Mouse (Mus musculus) cerebellum, postnatal 14 days (tissue): ENCODE results near the gene Epm2aip1.

Source experiments
- DNase-seq, 2 experiments: peaks; one replicate each; pipeline ENCODE4 v3.0.0; 2021; ENCODE audit warnings: mixed read lengths in 2 of 2

Gene Epm2aip1

DNA sequence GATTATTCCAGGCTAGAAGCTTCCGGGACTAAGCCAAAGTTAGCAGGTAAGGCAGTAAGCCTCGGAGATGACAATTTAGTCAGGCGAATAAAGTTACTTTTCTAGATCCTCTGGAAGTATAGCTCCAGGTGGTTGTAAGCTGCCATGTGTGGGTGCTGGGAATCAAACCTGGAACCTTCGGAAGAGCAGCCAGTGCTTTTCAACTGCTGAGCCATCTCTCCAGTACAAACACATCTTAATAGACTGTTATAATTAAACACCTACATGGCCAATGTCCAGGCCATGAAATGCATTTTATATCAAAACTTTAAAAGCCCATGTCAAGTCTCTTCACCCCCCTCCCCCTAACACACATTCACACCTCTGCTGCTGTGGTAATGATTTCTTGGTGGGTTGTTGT lies 16.2 kb downstream of the Epm2aip1 start:
- no peak for DNase-seq

DNA sequence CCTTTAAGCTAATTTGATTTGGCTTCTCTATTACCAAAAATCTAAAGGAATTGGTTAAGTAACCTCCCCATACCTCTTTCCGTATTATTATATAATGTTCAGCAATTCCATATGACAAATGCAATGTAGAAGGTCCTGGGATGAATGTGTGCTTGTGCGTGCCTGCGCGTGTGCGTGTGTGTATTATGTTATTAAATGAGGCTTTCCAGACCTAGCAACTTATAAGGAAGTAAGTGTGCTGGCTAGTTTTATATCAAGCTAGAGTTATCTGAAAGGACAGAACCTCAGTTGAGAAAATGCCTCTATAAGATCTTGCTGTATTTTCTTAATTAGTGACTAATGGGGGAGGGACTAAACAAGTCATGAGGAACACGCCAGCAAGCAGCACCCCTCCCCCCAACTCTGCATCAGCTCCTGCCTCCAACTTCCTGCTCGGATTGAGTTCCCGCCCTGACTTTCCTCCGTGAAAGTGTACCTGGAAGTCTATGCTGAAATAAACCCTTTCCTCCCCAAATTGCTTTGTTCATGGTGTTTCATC lies 17.6 kb downstream of the Epm2aip1 start:
- no peak for DNase-seq

DNA sequence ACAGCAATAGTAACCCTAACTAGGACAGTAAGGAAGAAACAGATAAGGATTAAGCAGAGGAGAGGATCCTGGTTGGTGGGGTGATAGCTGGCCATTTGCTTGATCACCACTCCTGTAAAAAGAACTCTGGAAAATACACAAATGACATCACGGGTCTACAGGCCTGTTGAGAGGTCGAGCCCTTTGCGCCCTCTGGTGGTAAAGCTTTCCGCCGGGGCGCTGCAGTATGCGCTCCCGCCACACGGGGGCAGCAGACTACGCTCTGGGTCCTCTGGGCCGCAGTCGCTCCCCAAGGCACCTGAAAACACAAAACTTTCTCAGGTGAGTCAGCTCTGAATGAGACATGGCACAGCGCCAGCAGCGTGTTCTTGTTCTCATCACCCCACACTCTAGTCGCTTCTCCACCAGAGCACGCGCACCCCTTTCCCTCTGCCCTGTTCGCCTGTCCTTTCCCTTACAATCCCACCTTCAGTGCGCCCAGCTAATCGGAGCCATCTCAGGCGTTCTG lies 18.2 kb downstream of the Epm2aip1 start:
- DNase-seq: peak; percentile 92 to 98

DNA sequence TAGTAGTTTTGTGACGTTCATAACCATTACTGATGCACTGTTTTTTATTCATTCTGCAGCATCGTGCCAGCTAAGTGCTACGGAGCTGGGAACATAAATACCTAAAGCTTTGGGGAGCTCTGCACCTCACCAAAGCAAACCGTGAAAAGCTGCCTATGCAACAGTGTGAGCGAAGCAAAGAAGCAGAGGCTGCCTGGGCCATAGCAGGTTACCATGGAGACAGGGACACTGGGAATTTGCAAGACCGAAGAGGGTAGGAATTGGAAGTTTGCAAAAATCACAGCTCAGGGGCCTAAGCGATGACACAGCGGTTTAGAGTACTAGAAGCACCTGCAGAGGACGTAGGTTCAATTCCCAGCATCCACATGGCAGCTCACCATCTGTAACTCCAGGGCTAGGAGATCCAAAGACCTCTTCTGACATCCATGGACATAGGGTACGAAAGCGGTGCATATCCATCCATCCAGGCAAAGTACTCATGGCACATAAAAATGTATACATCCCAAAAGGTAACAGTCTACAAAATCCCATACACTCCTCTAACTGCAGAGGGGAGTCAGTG lies 18.9 kb downstream of the Epm2aip1 start:
- no peak for DNase-seq

DNA sequence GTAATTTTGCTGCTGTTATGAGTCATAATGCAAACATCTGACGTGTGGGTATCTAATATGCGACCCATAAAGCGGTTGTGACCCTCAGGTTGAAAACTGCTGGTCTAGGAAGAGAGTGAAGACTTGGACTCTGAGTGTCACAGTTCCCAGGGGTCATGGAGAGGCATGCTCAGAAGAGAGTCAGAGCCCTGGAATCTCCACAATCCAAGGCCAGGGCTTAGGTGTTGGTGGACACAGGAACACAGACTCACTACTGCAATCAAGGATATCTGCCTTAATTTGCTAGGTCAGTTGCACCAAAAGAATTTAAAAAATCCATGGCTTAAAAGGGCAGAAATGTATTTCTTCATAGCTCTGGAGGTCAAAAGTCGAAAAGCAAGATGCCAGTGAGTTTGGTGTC lies 21.5 kb downstream of the Epm2aip1 start:
- no peak for DNase-seq

DNA sequence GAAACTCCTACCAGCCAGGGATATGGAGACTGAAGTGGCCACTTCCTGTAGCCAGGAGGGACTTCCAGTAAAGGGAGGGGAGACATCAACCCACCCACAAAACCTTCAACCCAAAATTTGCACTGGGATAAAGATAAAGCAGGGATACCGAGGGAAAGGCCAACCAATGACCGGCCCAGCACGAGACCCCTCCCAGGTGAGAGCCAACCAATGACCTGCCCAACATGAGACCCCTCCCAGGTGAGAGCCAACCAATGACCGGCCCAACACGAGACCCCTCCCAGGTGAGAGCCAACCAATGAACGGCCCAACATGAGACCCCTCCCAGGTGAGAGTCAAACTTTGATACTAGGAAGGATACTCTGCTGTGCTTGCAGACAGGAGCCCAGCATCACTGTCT lies 23.2 kb downstream of the Epm2aip1 start:
- DNase-seq: no peak

DNA sequence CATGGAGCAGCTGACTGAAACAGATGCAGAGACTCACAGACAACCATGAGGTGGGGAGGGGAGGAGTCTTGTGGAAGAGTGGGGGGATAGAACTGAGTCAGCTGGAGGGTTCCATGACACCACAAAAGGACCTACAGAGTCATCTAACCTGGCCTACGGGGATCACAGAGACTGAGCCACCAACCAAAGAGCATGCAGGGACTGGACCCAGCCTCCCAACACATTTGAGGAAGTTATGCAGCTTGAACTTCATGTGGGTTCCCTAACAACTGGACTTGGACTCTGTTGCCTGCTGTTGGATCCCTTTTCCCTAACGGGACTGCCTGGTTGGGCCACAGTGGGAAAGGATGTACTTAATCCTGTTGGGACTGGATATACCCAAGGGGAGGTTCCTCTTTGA lies 23.6 kb downstream of the Epm2aip1 start:
- DNase-seq: no peak

DNA sequence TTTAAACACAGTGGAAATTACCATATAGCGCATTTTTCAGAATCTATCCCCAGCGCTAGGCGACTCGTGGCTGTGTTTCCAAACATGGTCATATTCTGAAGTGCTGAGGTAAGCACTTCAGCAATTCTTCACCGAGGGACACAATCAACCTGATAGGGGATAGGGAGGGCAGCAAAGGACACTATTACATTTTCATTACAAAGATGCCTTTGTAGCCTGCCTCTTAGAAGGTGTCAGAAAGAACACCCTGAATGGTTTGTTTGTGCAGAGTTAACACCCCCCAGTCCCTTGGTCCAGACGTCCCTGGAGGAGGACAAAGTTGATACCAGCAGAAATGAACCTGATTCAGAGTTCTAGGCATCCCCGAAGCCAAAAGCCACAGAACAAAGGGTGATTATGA lies 24.7 kb downstream of the Epm2aip1 start:
- DNase-seq: no peak

DNA sequence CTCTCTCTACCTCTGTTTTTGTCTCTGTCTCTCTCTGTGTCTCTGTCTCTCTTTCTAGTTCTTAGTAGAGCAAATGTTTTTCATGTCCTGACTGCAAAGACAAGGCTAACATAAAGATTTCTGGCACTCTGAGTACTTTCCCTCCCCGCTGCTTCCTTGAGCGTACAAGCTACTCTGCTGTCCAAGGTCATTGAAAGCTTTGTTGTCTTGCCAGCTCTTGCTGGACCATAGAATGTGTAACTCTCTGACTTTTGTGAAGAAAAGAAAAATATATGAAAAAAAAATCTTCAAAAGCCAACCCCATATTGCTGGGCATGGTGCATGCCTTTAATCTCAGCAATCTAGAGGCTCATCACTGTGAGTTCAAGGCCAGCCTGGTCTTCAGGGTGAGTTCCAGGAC lies 26.9 kb downstream of the Epm2aip1 start:
- DNase-seq: no peak

DNA sequence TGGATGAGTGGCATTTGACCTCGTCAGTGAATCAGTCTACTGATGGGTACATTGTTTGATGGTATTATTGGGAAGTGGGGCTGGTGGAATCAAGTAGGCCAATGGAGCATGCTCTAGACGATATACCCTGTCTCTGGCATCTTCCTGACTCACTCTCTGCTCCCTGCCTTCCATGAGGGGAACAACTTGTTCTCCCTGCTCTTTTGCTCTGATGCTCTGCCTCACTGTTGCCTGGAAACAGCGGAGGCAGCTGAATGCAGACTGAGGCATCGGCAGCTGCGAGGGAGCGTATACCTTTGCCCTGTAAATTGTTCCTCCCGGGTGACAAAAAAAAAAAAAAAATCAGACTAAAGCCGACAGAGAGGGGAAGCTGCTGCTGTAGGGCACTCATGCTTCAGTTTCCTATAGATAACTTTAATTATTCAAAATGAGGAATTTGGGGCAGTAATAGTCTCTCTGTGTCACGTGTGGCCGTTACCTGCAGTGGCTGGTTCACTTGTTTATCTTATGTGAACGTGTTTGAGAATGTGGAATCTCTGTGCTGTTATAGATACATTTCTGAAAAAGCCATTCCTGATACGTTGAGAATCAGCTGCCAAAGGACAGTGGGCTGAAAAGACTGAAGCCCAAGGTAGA lies 30.6 kb downstream of the Epm2aip1 start:
- DNase-seq: no peak

DNA sequence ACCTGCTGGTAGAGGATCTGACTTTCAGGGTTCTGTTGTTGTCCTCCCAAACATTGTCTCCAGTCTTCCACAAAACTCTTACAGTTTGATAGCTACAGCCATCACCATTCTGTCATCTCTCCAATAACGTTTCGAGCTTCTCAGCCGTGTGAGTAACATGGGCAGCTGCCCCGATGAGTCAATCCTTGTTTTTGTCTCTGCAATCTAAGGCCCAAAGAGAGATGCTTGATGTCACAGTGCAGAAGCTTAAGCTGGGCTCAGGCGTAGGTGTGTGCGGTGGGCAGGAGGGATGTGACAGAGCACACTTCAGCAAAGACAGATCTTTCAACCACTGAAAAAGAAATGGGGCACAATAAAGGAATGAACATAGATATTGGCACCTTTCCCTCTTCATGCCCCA lies 32.3 kb downstream of the Epm2aip1 start:
- no peak for DNase-seq

DNA sequence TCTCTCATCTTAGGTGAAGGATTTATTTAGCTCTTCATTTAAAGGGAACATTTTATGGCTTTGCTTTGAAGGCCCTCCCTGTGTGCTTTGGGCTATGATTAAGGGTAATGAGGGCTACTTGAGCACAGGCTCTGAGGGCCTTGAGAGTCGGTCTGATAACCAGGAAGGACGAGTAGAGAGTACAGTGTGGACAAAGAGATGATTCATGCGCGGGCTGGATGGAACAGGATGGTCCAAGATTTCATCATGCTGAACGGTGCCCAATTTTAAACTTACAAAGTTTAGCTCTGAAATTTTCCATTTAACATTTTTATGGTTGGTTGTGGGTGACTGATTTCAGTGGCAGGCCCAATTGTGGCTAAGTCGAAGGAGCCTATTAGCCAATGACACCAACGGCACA lies 34.4 kb downstream of the Epm2aip1 start:
- DNase-seq: no peak

DNA sequence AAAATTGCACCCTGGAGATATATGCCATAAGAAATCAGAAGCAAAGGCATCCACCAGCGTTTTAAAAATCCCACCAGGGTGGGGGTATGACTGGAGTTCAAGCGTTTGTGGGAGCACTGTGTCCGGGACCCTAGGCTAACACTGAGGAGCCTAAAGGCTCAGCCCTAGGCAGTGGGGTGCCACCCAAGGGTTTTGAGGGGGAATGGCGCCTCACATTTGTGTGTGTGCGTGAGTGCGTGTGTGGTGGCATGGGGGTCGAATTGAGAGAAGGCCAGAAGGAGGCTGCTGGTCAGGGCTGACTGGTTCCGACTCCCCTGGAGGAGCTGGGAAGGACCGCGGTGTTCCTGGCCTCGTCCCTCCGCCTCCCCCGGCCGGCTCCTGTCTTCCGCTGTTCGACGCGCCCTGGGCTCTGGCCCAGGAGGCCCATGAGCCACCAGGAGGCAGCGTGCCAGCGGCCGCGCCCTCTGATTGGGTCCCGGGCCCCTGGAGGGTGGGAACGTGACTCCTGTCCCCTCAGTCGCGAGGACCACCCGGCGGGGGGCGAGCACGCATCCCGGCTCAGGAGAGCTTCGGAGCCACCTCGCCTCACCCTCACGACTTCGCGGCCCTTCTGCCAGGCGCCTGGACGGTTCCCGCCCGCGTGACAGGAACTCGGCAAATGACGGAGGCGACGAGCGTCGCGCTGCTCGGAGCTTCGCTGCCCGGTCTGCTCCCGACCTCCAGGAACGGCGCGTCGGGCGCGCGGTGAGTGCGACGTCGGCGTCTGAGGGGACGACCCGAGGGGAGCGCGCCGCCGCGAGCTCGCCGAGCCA lies 39.5 kb downstream of the Epm2aip1 start, which contains the start of gene Trank1:
Gene Trank1, plus strand, starts transcription at position 709 of the 812 bp plus-strand sequence.
- peak; percentile 52 to 64 for DNase-seq

DNA sequence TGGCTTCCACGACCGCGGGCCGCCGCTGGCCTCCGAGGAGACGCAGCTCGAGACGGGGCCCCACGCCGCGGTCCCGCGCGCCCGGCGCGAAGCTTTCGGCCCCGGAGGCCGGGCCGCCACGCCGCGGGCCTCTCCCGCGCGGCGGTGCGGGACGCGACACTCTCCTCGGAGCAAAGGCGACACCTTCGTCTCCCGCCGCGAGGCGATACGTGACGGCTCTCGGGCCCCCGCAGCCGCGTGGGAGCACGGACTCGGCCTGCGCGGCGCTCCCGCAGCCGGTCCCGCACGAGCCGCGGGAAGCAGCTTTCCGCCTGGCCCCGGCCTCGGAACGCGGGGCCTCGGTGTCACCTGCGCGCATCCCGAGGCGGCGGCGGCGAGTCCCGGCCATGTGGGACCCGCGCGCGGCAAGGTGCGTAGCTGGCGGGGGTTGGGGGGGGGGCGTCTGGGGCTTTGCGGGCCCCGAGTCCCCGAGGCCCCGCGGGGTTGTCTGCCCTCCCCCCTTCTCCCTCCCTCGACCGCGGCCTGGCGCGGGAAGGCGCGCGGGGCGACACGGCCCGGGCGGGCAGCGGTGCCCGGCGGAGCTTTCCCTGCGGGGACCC lies 40.2 kb downstream of the Epm2aip1 start:
- peak in 1 of 2 experiments; percentile 21 for DNase-seq

DNA sequence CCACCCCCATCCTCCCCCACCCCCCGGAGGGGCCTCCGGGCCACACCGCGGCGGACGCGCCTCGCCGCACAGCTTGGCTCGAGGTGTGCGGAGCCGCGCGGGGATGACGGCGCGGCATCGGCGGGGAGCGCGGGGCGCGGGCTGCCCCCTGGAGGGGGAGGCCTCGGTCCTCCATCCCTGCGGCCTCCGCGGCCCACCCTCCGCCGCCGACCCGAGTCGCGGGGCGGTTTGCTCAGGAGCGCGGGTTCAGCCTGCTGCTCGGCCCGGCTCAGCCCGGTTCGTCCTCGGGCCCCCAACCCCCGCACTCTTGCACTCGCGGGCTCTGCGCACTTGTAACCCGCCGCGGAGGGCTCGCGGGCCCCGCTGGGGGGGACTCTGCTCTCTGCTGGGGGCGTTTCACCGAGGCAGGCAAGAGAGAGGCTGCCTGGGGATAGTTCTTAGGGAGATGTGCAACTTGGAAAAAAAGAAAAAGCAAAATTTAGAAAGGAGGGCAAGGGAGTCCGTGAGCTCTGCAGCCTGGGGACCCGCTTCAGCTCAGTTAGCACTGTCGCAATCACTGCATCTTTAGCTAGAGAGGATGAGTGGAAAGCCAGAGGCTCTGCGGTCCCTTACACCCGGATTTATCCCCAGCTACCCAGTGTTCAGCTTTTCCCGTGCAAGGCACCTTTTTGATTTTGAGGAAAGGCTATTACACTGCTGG lies 40.9 kb downstream of the Epm2aip1 start:
- DNase-seq: peak; percentile 15 to 22

DNA sequence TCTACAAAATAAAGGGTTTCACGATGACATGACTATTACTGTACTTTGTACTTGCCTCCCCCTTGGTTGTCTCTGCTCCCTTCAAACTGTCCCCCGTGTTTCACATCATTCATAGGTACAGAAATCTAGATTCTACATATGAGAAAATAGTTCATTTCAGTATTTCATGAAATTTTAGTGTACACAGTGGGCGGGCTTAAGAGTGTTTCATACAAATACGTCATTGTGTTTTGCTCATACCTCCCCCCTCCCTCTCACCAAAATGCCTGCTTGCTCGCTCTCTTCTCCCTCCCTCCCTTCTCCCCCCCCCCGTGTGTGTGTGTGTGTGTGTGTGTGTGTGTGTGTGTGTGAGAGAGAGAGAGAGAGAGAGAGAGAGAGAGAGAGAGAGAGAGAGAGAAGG lies 41.6 kb downstream of the Epm2aip1 start:
- DNase-seq: peak in 1 of 2 experiments; percentile 7

DNA sequence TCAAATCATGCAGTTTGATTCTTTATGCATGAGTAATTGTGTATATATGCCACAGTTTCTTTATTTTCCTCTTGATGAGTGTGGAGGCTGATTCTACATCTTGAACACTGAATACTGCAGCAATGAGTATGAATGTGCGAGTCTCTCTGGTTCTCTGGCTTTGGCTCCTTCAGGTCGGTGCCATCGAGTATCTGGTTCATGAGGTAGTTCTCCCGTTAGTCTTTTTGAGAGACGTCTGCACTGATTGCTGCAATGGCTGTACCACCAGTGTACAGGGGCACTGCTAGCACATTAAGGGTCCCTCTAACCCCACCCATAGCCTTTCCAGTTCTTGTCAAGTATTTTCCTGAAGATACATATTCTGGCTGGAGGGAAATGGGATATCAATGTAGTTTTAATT lies 42.1 kb downstream of the Epm2aip1 start:
- DNase-seq: no peak

DNA sequence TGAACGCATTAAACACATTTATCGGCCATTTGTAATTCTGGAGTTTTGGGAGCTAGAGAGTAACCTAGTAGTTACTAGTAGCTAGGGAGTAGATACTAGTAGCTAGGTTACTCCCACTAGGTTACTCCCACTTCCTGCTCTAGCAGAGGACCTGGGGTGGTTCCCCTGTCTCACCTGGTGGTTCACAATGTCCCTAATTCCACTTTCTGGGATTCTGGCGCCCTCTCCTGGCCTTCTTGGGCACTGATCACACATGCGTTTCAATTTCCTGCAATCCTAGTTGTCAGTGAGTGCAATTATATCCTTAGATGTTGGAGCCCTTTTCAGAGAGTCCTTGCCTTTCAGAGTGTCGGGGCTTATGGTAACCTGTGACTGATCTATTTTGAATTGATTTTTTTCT lies 42.5 kb downstream of the Epm2aip1 start:
- DNase-seq: peak; percentile 74 to 83

DNA sequence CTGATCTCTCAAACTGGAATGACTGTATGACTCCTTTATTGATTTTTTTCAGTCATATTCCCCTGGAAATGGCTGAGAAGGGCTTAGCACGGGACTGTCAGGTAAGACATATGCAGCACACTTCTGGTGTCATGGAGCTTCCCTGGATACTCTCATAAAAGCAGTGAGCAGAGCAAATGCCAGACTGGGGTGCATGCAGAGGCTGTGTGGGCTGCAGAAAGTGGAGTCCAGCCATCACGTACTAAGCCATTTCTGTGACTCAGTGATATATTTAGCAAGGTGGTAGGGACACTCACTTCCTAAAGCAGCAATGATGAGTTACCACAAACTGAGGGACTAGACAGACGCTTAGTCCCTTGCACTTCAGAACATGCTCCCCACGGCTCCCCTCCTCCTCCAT lies 49.2 kb downstream of the Epm2aip1 start:
- DNase-seq: no peak

DNA sequence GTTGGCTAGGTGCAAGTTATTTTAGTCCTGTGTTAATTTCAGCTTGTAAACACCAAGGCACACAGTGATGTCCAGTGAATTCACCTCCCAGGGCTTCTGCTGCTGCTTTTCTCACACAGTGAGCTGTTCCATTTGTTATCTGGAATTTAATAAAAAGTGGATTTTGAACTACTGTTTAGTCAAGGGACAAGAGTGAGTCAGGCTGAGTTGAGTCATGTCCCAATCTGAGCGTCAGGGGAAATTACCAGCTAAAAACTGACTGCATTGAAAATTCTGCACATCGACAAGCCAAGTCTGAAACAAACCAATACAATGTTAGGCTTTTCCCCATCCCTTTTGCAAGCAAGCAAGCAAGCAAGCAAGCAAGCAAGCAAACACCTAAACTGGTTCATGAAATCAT lies 53.2 kb downstream of the Epm2aip1 start:
- no peak for DNase-seq
